Mouse (Mus musculus) limb, embryonic 10.5 days (tissue): ENCODE measurements around the gene Dmap1. TPM values are rescaled to one million over a fixed set of nuclear protein-coding genes. Genes with fewer than 3 reads are reported as not detected.

Experiments used
- DNase-seq: peaks from one replicate; pipeline ENCODE4 v3.0.0-alpha.2; 2017; ENCODE audit warnings: low spot score
- H3K27ac ChIP-seq: fragments of 300-500 bp; sonication (generic); 2 replicates; pipeline ENCODE4 v1.5.1; 2016; ENCODE audit warnings: mild to moderate bottlenecking
- H3K27me3 ChIP-seq: fragments of 300-500 bp; sonication (generic); 2 replicates; pipeline ENCODE4 v1.6.1; 2016; ENCODE audit warnings: low read depth, mild to moderate bottlenecking; ENCODE audit not compliant: poor library complexity, severe bottlenecking
- H3K36me3 ChIP-seq: fragments of 300-500 bp; sonication (generic); 2 replicates; pipeline ENCODE4 v1.6.1; 2016; ENCODE audit warnings: mild to moderate bottlenecking, moderate library complexity
- H3K4me1 ChIP-seq: fragments of 300-500 bp; sonication (generic); 2 replicates; pipeline ENCODE4 v1.6.1; 2016
- H3K4me3 ChIP-seq: fragments of 300-500 bp; sonication (generic); 2 replicates; pipeline ENCODE4 v1.5.1; 2016; ENCODE audit warnings: mild to moderate bottlenecking, moderate library complexity
- H3K9me3 ChIP-seq: fragments of 300-500 bp; sonication (generic); replicated peaks from 2 replicates; pipeline ENCODE4 v1.6.1; 2016; ENCODE audit warnings: mild to moderate bottlenecking
- WGBS: fragments of 180-500 bp; shearing (Covaris S2); methylation state at CpG from one replicate; pipeline ENCODE4 v1.1.7; 2016; 5-methylcytosine and 5-hydroxymethylcytosine counted together
- polyA plus RNA-seq: library from polyadenylated mRNA; unstranded; fragments of >200 nt; fragmentation: Nextera tagmentation; extraction: Ambion mirVana; gene quantifications from 2 replicates; pipeline ENCODE4 v1.2.1, GENCODE M21; 2016

The Dmap1 gene
- polyA plus RNA-seq, 1 experiment from 2014 or later: 92.2 TPM

DNA sequence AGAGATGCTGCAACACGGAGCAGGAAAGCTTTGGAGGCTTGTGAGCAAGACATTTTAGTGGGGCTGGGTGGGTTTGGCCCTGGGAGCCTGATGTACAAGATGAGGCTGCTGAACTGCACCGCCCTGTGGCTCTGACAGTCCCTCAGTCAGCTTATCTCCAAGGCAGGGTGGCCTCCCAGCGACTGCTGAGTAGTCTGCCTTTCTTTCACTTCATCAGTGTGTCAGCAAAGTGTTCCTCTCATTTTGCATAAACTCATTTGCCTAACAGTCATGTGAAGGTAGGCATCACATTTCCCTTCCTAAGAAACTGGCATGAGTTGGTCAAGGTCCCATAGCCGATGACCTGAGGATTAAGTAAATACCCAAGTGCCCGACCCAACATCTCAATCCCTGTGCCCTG, 29.3 kb downstream of the Dmap1 start:
- WGBS: 48% methylated on average over 5 of the region's 5 CpGs
- DNase-seq: no peak
- no peaks in the 10 kb centered on the region for H3K9me3 ChIP-seq
- H3K27ac ChIP-seq: peak overlapping the region; percentile 85
- H3K27me3 ChIP-seq: no peaks in the 10 kb centered on the region
- H3K36me3 ChIP-seq: peaks cover 13% of the 10 kb centered on the region
- H3K4me3 ChIP-seq: no peak overlapping the region
- H3K4me1 ChIP-seq: peaks cover 98% of the 10 kb centered on the region

- H3K4me3 ChIP-seq: peak overlapping the region; percentile 11; the same call in 1 of the 2 replicates
- peaks cover 98% of the 10 kb centered on the region for H3K4me1 ChIP-seq
- H3K27me3 ChIP-seq: no peaks in the 10 kb centered on the region
- peak; percentile 69 for DNase-seq
- H3K9me3 ChIP-seq: no peaks in the 10 kb centered on the region
- peak overlapping the region; percentile 85 for H3K27ac ChIP-seq
- peaks cover 16% of the 10 kb centered on the region for H3K36me3 ChIP-seq
- WGBS: 6% methylated on average over 8 of the region's 8 CpGs
Measured at GRCm38 (mm10) chr4:117651626-117652101, 30.4 kb downstream of the Dmap1 start.

- no peak for DNase-seq
- Histone ChIP-seq H3K36me3 (peaks cover 29% of the 10 kb centered on the region), H3K4me1 (peaks cover 80% of the 10 kb centered on the region), H3K27me3 (0 out of 2 replicates have a peak, but pooled peaks cover 5% of the 10 kb centered on the region), H3K27ac (peak overlapping the region; percentile 75), H3K4me3 (no peak overlapping the region), H3K9me3 (no peaks in the 10 kb centered on the region)
- 78% methylated on average over 23 of the region's 23 CpGs for WGBS
Measured at GRCm38 (mm10) chr4:117646926-117647755, 34.9 kb downstream of the Dmap1 start.

GRCm38 (mm10) chr4:117646496-117646895, 35.6 kb downstream of the Dmap1 start:
- peaks cover 79% of the 10 kb centered on the region for H3K4me1 ChIP-seq
- 0 out of 2 replicates have a peak, but pooled peaks cover 5% of the 10 kb centered on the region for H3K27me3 ChIP-seq
- no peaks in the 10 kb centered on the region for H3K9me3 ChIP-seq
- H3K36me3 ChIP-seq: peaks cover 36% of the 10 kb centered on the region
- 82% methylated on average over 8 of the region's 8 CpGs for WGBS
- DNase-seq: no peak
- 0 out of 2 replicates have a peak overlapping the region, but pooled peaks have one; percentile 26 for H3K27ac ChIP-seq
- H3K4me3 ChIP-seq: no peak overlapping the region

- 77% methylated on average over 2 of the region's 2 CpGs for WGBS
- Histone ChIP-seq H3K4me1 (peaks cover 79% of the 10 kb centered on the region), H3K9me3 (no peaks in the 10 kb centered on the region), H3K27me3 (0 out of 2 replicates have a peak, but pooled peaks cover 5% of the 10 kb centered on the region), H3K4me3 (no peak overlapping the region), H3K36me3 (peaks cover 42% of the 10 kb centered on the region), H3K27ac (peak overlapping the region; percentile 56)
- no peak for DNase-seq
Measured at GRCm38 (mm10) chr4:117645859-117646258, 36.2 kb downstream of the Dmap1 start.

GRCm38 (mm10) chr4:117645031-117645435, 37.0 kb downstream of the Dmap1 start:
- H3K4me1 ChIP-seq: peaks cover 77% of the 10 kb centered on the region
- H3K4me3 ChIP-seq: no peak overlapping the region
- no peak for DNase-seq
- WGBS: 54% methylated on average over 22 of the region's 22 CpGs
- H3K27me3 ChIP-seq: 0 out of 2 replicates have a peak, but pooled peaks cover 5% of the 10 kb centered on the region
- no peaks in the 10 kb centered on the region for H3K9me3 ChIP-seq
- peak overlapping the region; percentile 56 for H3K27ac ChIP-seq
- peaks cover 44% of the 10 kb centered on the region for H3K36me3 ChIP-seq

- 74% methylated on average over 1 of the region's 1 CpGs for WGBS
- H3K36me3 ChIP-seq: peaks cover 46% of the 10 kb centered on the region
- H3K27me3 ChIP-seq: 0 out of 2 replicates have a peak, but pooled peaks cover 5% of the 10 kb centered on the region
- no peak overlapping the region for H3K4me3 ChIP-seq
- no peak overlapping the region for H3K27ac ChIP-seq
- no peaks in the 10 kb centered on the region for H3K9me3 ChIP-seq
- no peak for DNase-seq
- peaks cover 54% of the 10 kb centered on the region for H3K4me1 ChIP-seq
Measured at GRCm38 (mm10) chr4:117641804-117642203, 40.3 kb downstream of the Dmap1 start.

- Histone ChIP-seq H3K4me1 (peaks cover 51% of the 10 kb centered on the region), H3K27ac (no peak overlapping the region), H3K36me3 (peaks cover 43% of the 10 kb centered on the region), H3K4me3 (no peak overlapping the region), H3K27me3 (0 out of 2 replicates have a peak, but pooled peaks cover 5% of the 10 kb centered on the region), H3K9me3 (no peaks in the 10 kb centered on the region)
- 91% methylated on average over 1 of the region's 1 CpGs for WGBS
- no peak for DNase-seq
Measured at GRCm38 (mm10) chr4:117640925-117641703, 41.0 kb downstream of the Dmap1 start.

- Histone ChIP-seq H3K9me3 (no peaks in the 10 kb centered on the region), H3K4me3 (no peak overlapping the region), H3K4me1 (peaks cover 49% of the 10 kb centered on the region), H3K27me3 (no peaks in the 10 kb centered on the region), H3K27ac (peak overlapping the region; percentile 53), H3K36me3 (peaks cover 58% of the 10 kb centered on the region)
- DNase-seq: no peak
- WGBS: 80% methylated on average over 22 of the region's 22 CpGs
Measured at GRCm38 (mm10) chr4:117636891-117637613, 45.0 kb downstream of the Dmap1 start.

GRCm38 (mm10) chr4:117636152-117636551, 45.9 kb downstream of the Dmap1 start:
- no peaks in the 10 kb centered on the region for H3K27me3 ChIP-seq
- no peak for DNase-seq
- 88% methylated on average over 4 of the region's 4 CpGs for WGBS
- no peak overlapping the region for H3K4me3 ChIP-seq
- peaks cover 49% of the 10 kb centered on the region for H3K36me3 ChIP-seq
- H3K27ac ChIP-seq: no peak overlapping the region; the same call in 1 of the 2 replicates
- H3K9me3 ChIP-seq: no peaks in the 10 kb centered on the region
- peaks cover 42% of the 10 kb centered on the region for H3K4me1 ChIP-seq

DNA sequence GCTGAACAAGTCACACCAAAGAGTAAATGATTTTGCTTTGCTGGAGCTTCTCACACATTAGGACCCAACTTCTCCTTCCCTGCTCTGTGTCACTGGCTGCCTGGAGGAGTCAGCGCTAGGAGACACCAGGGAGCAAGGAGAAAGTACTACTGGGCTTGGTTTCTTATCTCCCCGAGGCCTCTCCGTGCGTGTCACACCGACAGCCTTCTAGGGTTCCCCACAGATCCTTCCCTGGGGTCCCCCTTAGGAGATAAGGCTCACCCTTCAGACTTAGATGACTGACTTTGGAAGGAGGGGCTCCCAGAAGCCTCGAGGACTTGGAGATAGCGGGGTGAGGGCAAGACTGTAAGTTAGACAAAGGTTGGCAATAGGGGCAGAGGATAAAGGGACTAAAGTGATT, 47.4 kb downstream of the Dmap1 start:
- Histone ChIP-seq H3K4me3 (no peak overlapping the region), H3K4me1 (peaks cover 45% of the 10 kb centered on the region), H3K36me3 (peaks cover 35% of the 10 kb centered on the region), H3K9me3 (no peaks in the 10 kb centered on the region), H3K27ac (no peak overlapping the region; the same call in 1 of the 2 replicates), H3K27me3 (no peaks in the 10 kb centered on the region)
- DNase-seq: no peak
- 87% methylated on average over 7 of the region's 7 CpGs for WGBS

GRCm38 (mm10) chr4:117633527-117633926, 48.5 kb downstream of the Dmap1 start:
- H3K4me3 ChIP-seq: no peak overlapping the region
- 79% methylated on average over 5 of the region's 5 CpGs for WGBS

More at GRCm38 (mm10) chr4:117633527-117633926, 48.5 kb downstream of the Dmap1 start:
- Histone ChIP-seq H3K9me3 (no peaks in the 10 kb centered on the region), H3K36me3 (peaks cover 35% of the 10 kb centered on the region), H3K27me3 (no peaks in the 10 kb centered on the region), H3K27ac (no peak overlapping the region), H3K4me1 (peaks cover 56% of the 10 kb centered on the region)
- no peak for DNase-seq
